Mouse (Mus musculus) stomach, postnatal 0 days (tissue): ENCODE measurements at regions not wholly inside any gene's neighbourhood (a gene's known extent, or its start where the extent isn't known, plus 50 kb on each side); places are given as distances from the start of the nearest gene placed in this dataset.

ENCODE experiments used
- ATAC-seq: fragments of 200-750 bp; cut with Nextera tagmentation; 2 replicates; pipeline ENCODE4 v1.8.0; 2017; ENCODE audit not compliant: low FRiP score, low TSS enrichment
- DNase-seq: peaks from one replicate; pipeline ENCODE4 v3.0.0-alpha.2; 2016; ENCODE audit warnings: low spot score
- H3K27ac ChIP-seq: fragments of 300-500 bp; sonication (generic); replicated peaks from 2 replicates; pipeline ENCODE4 v1.5.1; 2014; ENCODE audit warnings: mild to moderate bottlenecking, control low read depth
- H3K27me3 ChIP-seq: fragments of 300-500 bp; sonication (generic); 2 replicates; pipeline ENCODE4 v1.6.1; 2014; ENCODE audit warnings: low read length; ENCODE audit not compliant: control insufficient read depth, insufficient read depth
- H3K36me3 ChIP-seq: fragments of 300-500 bp; sonication (generic); 2 replicates; pipeline ENCODE4 v1.6.1; 2014; ENCODE audit warnings: low read length, mixed read lengths; ENCODE audit not compliant: control insufficient read depth, insufficient read depth
- H3K4me1 ChIP-seq: fragments of 300-500 bp; sonication (generic); replicated peaks from 2 replicates; pipeline ENCODE4 v1.6.1; 2014; ENCODE audit warnings: antibody characterized with exemption; ENCODE audit not compliant: control insufficient read depth, insufficient read depth
- H3K4me2 ChIP-seq: fragments of 300-500 bp; sonication (generic); replicated peaks from 2 replicates; pipeline ENCODE4 v1.6.1; 2014; ENCODE audit warnings: low read depth, mild to moderate bottlenecking, control low read depth, moderate library complexity
- H3K4me3 ChIP-seq: fragments of 300-500 bp; sonication (generic); 2 replicates; pipeline ENCODE4 v1.5.1; 2014; ENCODE audit warnings: low read depth, low read length, control low read depth
- H3K9ac ChIP-seq: fragments of 300-500 bp; sonication (generic); 2 replicates; pipeline ENCODE4 v1.6.1; 2014; ENCODE audit warnings: mild to moderate bottlenecking, low read length, control low read depth, mixed read lengths
- H3K9me3 ChIP-seq: fragments of 300-500 bp; sonication (generic); 2 replicates; pipeline ENCODE4 v1.6.1; 2016; ENCODE audit warnings: low read length; ENCODE audit not compliant: control insufficient read depth
- CTCF ChIP-seq: IDR thresholded peaks from 2 replicates; pipeline ENCODE4 v1.5.1; 2016; ENCODE audit warnings: antibody characterized with exemption, low read depth, mild to moderate bottlenecking, moderate library complexity
- EP300 ChIP-seq: optimal IDR thresholded peaks from 2 replicates; pipeline ENCODE3; 2016; ENCODE audit warnings: antibody characterized with exemption
- WGBS: fragments of 180-500 bp; shearing (Covaris S2); extraction: QIAGEN DNeasy Blood & Tissue Kit; methylation state at CpG from one replicate; pipeline ENCODE4 v1.1.7; 2014; 5-methylcytosine and 5-hydroxymethylcytosine counted together

- Histone ChIP-seq H3K9ac (no peak overlapping the region), H3K4me2 (no peak overlapping the region), H3K4me1 (no peaks in the 10 kb centered on the region), H3K27ac (no peak overlapping the region), H3K27me3 (no peaks in the 10 kb centered on the region), H3K9me3 (no peaks in the 10 kb centered on the region), H3K4me3 (no peak overlapping the region), H3K36me3 (no peaks in the 10 kb centered on the region)
- no peak for TF ChIP-seq CTCF
- TF ChIP-seq EP300: no peak
- no peak for DNase-seq
- 74% methylated on average over 10 of the region's 10 CpGs for WGBS
- peak; percentile 45; the same call in 1 of the 2 replicates for ATAC-seq
Measured at GRCm38 (mm10) chr10:21678811-21679451, 86.0 kb downstream of the 1700020N01Rik start.

DNA sequence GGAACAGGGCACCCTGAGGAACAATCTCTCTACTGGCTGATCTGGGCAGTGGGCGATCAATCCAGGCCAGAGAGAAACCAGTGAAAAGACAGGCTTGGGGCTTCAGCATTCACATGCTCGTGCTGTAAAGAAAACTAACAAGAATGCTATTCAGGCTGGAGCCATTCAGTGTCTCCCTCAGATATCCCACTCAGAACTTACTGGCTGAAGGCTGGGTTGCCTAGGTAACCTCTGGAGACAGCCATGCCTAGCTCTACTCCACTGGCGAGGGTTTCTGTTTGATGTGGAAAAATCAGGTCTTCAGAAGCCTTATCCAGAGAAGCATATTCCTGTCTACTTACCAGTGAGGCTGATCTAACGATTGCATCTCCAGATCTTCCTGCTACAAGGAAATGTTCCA lies 87.8 kb downstream of the 1700020N01Rik start:
- no peak overlapping the region for H3K27ac ChIP-seq
- no peak overlapping the region for H3K4me2 ChIP-seq
- no peak for ATAC-seq
- no peak overlapping the region for H3K9ac ChIP-seq
- no peaks in the 10 kb centered on the region for H3K9me3 ChIP-seq
- TF ChIP-seq EP300 (no peak), CTCF (no peak)
- H3K4me1 ChIP-seq: no peaks in the 10 kb centered on the region
- H3K27me3 ChIP-seq: no peaks in the 10 kb centered on the region
- no peak for DNase-seq
- no peak overlapping the region for H3K4me3 ChIP-seq
- 49% methylated on average over 4 of the region's 4 CpGs for WGBS
- no peaks in the 10 kb centered on the region for H3K36me3 ChIP-seq

- 53% methylated on average over 9 of the region's 9 CpGs for WGBS
- no peak for TF ChIP-seq EP300
- no peak for TF ChIP-seq CTCF
- ATAC-seq: no peak
- no peaks in the 10 kb centered on the region for H3K9me3 ChIP-seq
- no peak overlapping the region for H3K9ac ChIP-seq
- H3K27me3 ChIP-seq: no peaks in the 10 kb centered on the region
- no peak overlapping the region for H3K27ac ChIP-seq
- no peaks in the 10 kb centered on the region for H3K4me1 ChIP-seq
- no peak overlapping the region for H3K4me2 ChIP-seq
- DNase-seq: no peak
- no peak overlapping the region for H3K4me3 ChIP-seq
- no peaks in the 10 kb centered on the region for H3K36me3 ChIP-seq
Measured at GRCm38 (mm10) chr10:21684286-21685013, 91.5 kb downstream of the 1700020N01Rik start.

GRCm38 (mm10) chr10:21685122-21685798 lies 92.3 kb downstream of the 1700020N01Rik start:
- DNase-seq (peak; percentile 38), ATAC-seq (no peak)
- no peaks in the 10 kb centered on the region for H3K9me3 ChIP-seq
- H3K4me3 ChIP-seq: no peak overlapping the region
- H3K27ac ChIP-seq: no peak overlapping the region
- 32% methylated on average over 9 of the region's 9 CpGs for WGBS
- no peaks in the 10 kb centered on the region for H3K4me1 ChIP-seq
- TF ChIP-seq EP300: no peak
- TF ChIP-seq CTCF: peak; percentile 45; the same call in 1 of the 2 replicates
- no peaks in the 10 kb centered on the region for H3K36me3 ChIP-seq
- no peak overlapping the region for H3K9ac ChIP-seq
- H3K4me2 ChIP-seq: no peak overlapping the region
- H3K27me3 ChIP-seq: no peaks in the 10 kb centered on the region

DNA sequence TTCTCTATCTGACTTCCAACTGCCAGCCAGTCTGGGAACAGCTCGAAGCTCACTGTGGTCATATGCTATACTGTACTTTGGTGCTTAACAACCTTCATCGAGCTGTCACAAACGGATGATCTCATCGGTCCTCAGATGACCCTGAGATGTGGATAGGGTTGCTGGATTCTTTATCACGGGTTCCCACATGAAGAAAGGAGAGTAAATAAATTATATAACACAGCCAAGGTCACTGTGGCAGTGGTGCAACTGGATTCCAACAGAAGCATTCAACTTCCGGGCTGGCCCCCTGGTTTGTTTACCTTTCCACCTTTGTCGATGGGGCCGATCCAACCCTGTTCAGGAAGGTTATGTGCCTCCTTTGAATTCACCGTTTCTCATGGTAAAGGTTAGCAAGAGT lies 93.1 kb downstream of the 1700020N01Rik start:
- H3K4me2 ChIP-seq: no peak overlapping the region
- H3K27me3 ChIP-seq: no peaks in the 10 kb centered on the region
- H3K36me3 ChIP-seq: no peaks in the 10 kb centered on the region
- TF ChIP-seq CTCF (no peak), EP300 (no peak)
- no peaks in the 10 kb centered on the region for H3K9me3 ChIP-seq
- peak; percentile 77 for DNase-seq
- no peak overlapping the region for H3K27ac ChIP-seq
- H3K4me1 ChIP-seq: no peaks in the 10 kb centered on the region
- no peak overlapping the region for H3K4me3 ChIP-seq
- 19% methylated on average over 9 of the region's 9 CpGs for WGBS
- peak; percentile 93 for ATAC-seq
- no peak overlapping the region for H3K9ac ChIP-seq

DNA sequence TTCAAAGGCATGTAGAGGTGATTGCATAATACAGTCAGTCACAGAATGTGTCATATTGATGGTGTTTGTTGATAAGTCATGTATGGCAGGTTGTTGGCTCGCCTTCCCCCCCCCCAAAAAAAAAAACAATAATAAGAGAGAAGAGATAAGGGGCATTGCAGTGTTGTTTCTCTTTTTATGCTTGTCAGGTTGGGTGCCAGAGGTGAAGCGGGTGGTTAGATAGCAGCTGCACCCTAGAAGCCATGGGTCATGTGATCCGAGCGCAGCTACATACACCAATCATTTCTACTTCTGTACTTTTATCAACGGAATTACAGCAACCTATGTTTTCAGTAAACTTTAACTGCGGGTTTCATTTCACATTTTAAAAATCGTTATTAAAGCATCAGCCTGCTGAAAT lies 94.5 kb downstream of the 1700020N01Rik start:
- ATAC-seq: no peak
- Histone ChIP-seq H3K9me3 (no peaks in the 10 kb centered on the region), H3K27ac (no peak overlapping the region), H3K4me3 (no peak overlapping the region), H3K36me3 (no peaks in the 10 kb centered on the region), H3K4me2 (no peak overlapping the region), H3K9ac (no peak overlapping the region), H3K4me1 (no peaks in the 10 kb centered on the region), H3K27me3 (no peaks in the 10 kb centered on the region)
- DNase-seq: no peak
- no peak for TF ChIP-seq EP300
- TF ChIP-seq CTCF: no peak
- WGBS: 73% methylated on average over 7 of the region's 7 CpGs
